Comparison of ENCODE assay signal across 2 mouse cellular contexts in genomic region chr10:79680606-79681495, GRCm38 (mm10).
TF ChIP-seq lines count a peak whose summit lies in the region.

No protein-coding gene starts in this region.

TF ChIP-seq in MEL, 35 proteins besides CTCF, POLR2A, EP300 and RAD21:
- TF ChIP-seq MAX (IDR thresholded peaks at IDR 0.05; ENCODE audit: low read length) = no peak
- TF ChIP-seq ETS1 (IDR thresholded peaks at IDR 0.05; ENCODE audit: low read depth, low read length) = no peak
- no peak for TF ChIP-seq GABPA (IDR thresholded peaks at IDR 0.05; ENCODE audit: low read depth, low read length)
- TF ChIP-seq ZNF384 (IDR thresholded peaks at IDR 0.05; ENCODE audit: low read depth, low read length) = no peak
- no peak for TF ChIP-seq TAL1 (IDR thresholded peaks at IDR 0.05; ENCODE audit: low read length)
- no peak for TF ChIP-seq KAT2A (conservative IDR thresholded peaks at IDR 0.05; ENCODE audit: low read depth, low read length)
- TF ChIP-seq MYC (IDR thresholded peaks at IDR 0.05; ENCODE audit: low read depth, low read length) = no peak
TF ChIP-seq in MEL: peak in this region for 0.

TF ChIP-seq in myocyte, 11 proteins besides CTCF, POLR2A, EP300 and RAD21:
- TF ChIP-seq MYOD1 (IDR thresholded peaks at IDR 0.05; ENCODE audit: control insufficient read depth in 1 of 3, insufficient read length in 2 of 3, low read depth in 2 of 3) (peak in 2 of 3 experiments; percentile 16 to 60), SRF (IDR thresholded peaks at IDR 0.05; ENCODE audit: control insufficient read depth, insufficient read length, low read depth) (peak; percentile 28), CEBPB (IDR thresholded peaks at IDR 0.05; ENCODE audit: insufficient read depth, poor library complexity, severe bottlenecking) (no peak), MAX (IDR thresholded peaks at IDR 0.05; ENCODE audit: low read depth) (no peak), MYOG (IDR thresholded peaks at IDR 0.05; ENCODE audit: control insufficient read depth in 1 of 3, insufficient read depth in 1 of 3, insufficient read length in 2 of 3, low read depth in 2 of 3) (peak in 1 of 3 experiments; percentile 41), REST (IDR thresholded peaks at IDR 0.05; ENCODE audit: insufficient read depth, insufficient read length) (no peak), TCF3 (IDR thresholded peaks at IDR 0.05; ENCODE audit: insufficient read length, low read depth) (no peak), E2F4 (IDR thresholded peaks at IDR 0.05; ENCODE audit: insufficient read depth) (no peak), TCF12 (IDR thresholded peaks at IDR 0.05; ENCODE audit: insufficient read depth, poor library complexity, severe bottlenecking) (no peak), USF1 (IDR thresholded peaks at IDR 0.05; ENCODE audit: low read depth) (no peak), POLR2AphosphoS2 (IDR thresholded peaks at IDR 0.05; ENCODE audit: insufficient read length, low read depth) (no peak)
